Mouse (Mus musculus) E14TG2a.4 (cell line): Measurements from ENCODE around the gene Rd3.

Experiments
- CTCF ChIP-seq: conservative IDR thresholded peaks from 2 replicates; pipeline ENCODE4 v1.5.1; 2014; ENCODE audit warnings: low read length
- NANOG ChIP-seq: IDR thresholded peaks from 2 replicates; pipeline ENCODE4 v1.6.1; 2014; ENCODE audit warnings: borderline replicate concordance, low read length, mixed read lengths
- POU5F1 ChIP-seq: IDR thresholded peaks from 2 replicates; pipeline ENCODE4 v1.6.1; 2014; ENCODE audit warnings: low read length, borderline replicate concordance

DNA sequence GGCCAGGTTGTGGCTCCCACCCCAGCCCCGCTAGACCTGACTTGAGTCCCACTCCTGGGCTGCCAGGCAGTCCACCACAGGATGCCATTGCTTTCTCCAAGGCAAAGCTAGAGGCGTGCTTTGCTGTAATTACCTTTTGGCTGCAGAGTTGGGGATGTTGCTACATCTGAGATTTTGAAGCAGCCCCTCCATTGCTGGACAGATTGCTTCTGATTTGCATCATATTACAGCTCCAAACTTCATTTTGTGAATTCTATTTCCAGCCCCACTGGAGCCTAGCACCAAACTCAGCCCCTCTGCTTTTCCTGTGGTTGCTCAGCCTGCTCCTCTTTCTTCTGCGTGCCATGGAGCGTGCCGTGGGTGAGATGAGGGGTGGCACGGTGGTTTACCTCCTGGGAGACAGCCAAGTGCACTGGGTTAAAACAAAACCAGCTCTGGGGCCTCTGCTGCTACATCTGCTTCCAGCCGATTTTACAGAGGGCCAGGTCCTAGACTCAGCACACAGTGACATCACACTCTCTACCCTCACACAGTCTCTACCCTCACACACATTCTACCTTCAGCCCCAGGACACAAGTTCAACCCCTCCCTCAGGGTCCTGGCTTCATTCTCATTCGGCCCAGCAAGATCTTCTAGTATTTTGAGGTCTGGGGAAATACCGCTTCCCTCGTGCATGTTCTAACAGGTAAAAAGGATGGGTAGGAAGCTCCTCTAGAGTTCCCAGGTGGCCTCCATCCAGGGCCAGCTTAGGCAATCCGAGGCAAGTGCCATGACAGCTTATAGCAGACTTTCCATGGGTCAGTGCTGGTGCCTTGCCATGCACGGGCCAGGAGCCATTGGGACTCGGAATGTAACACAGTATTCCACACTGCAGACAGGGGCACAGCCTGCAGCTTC is 2.4 kb upstream of the Rd3 start:
- TF ChIP-seq CTCF: no peak
- TF ChIP-seq NANOG: no peak
- TF ChIP-seq POU5F1: no peak
